Mouse (Mus musculus): ENCODE measurements around the gene Zfp706. TPM values are rescaled to one million over a fixed set of nuclear protein-coding genes. Genes with fewer than 3 reads are reported as not detected.

Gene Zfp706
- polyA plus RNA-seq, 1 experiment from 2014 or later, result 182 TPM

DNA sequence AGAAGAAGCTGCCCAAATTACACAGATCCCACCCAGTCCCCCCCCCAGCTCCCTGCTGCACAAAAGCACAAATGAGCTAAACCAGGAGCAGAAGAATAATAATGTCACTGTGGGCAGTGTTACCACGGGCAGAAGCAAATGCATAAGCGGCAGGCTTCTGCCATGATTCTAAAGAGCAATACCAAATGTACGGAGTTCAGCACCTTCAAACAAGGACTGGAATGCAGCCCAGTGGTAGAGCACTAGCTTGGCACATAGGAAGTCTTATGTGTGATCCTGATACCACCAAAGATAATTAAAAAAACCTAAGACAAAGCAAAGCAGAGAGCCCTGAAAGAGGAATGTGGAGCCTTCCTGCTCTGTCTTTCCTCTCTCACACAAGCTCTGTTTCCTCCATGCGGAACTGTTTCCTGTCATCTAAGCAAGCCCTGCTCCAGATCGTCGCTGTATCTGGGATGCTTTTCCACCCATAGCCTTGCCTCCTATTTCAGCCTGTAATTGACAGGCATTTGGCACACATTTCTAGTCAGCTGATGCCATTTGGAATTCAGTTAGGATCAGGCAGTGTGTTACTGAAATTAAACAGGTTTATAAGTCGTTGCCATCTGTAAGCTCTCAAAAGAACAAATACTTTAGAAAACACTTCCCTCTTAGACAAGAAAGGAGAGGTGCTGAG is 29.0 kb upstream of the Zfp706 start:
- H3K4me1 ChIP-seq (replicated peaks), result no peaks in the 10 kb centered on the region
- no peak overlapping the region for H3K4me3 ChIP-seq (replicated peaks)
- no peak for ATAC-seq (ENCODE audit: insufficient read depth)
- no peaks in the 10 kb centered on the region for H3K36me3 ChIP-seq (replicated peaks)
- H3K4me2 ChIP-seq, result no peak overlapping the region
- H3K9ac ChIP-seq, result no peak overlapping the region
- 47% methylated on average over 7 of the region's 7 CpGs for WGBS (ENCODE audit: insufficient replicate concordance)
- no peaks in the 10 kb centered on the region for H3K27me3 ChIP-seq
- no peak overlapping the region for H3K27ac ChIP-seq (replicated peaks)
- no peaks in the 10 kb centered on the region for H3K9me3 ChIP-seq (replicated peaks)

- WGBS (ENCODE audit: insufficient replicate concordance), result 46% methylated on average over 2 of the region's 2 CpGs
- Histone ChIP-seq H3K4me2 (no peak overlapping the region), H3K9me3 (replicated peaks) (no peaks in the 10 kb centered on the region), H3K27me3 (no peaks in the 10 kb centered on the region), H3K4me1 (replicated peaks) (no peaks in the 10 kb centered on the region), H3K4me3 (replicated peaks) (no peak overlapping the region), H3K9ac (no peak overlapping the region), H3K27ac (replicated peaks) (no peak overlapping the region), H3K36me3 (replicated peaks) (no peaks in the 10 kb centered on the region)
- no peak for ATAC-seq (ENCODE audit: insufficient read depth)
These were observed 26.6 kb upstream of the Zfp706 start for GRCm38 (mm10) chr15:37034155-37034554.

DNA sequence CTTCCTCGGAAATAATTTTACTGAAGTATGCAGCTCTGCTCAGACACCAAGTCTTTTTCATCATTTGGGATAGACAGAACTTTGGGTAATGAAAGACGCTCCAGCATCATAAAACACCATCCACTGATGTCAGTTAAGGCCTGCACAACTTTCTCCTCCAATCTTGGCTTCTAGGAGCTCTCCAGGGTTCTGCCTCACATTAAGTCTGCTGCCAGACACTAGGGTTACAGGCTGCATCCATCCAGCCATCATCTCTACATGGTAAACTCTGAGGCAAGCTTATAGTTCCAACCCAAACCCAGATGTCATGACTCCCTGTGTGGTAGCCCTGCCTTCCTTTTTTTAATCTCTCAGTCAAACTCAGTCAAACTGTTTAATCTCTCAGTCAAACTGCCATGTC is 25.9 kb upstream of the Zfp706 start:
- Histone ChIP-seq H3K4me3 (replicated peaks) (no peak overlapping the region), H3K9ac (no peak overlapping the region), H3K27me3 (no peaks in the 10 kb centered on the region), H3K4me1 (replicated peaks) (no peaks in the 10 kb centered on the region), H3K36me3 (replicated peaks) (no peaks in the 10 kb centered on the region), H3K9me3 (replicated peaks) (no peaks in the 10 kb centered on the region), H3K27ac (replicated peaks) (no peak overlapping the region), H3K4me2 (no peak overlapping the region)
- WGBS (ENCODE audit: insufficient replicate concordance), result 62% methylated on average over 2 of the region's 2 CpGs
- no peak for ATAC-seq (ENCODE audit: insufficient read depth)

- no peak overlapping the region for H3K27ac ChIP-seq (replicated peaks)
These were observed 24.0 kb upstream of the Zfp706 start for GRCm38 (mm10) chr15:37031334-37032150.

DNA sequence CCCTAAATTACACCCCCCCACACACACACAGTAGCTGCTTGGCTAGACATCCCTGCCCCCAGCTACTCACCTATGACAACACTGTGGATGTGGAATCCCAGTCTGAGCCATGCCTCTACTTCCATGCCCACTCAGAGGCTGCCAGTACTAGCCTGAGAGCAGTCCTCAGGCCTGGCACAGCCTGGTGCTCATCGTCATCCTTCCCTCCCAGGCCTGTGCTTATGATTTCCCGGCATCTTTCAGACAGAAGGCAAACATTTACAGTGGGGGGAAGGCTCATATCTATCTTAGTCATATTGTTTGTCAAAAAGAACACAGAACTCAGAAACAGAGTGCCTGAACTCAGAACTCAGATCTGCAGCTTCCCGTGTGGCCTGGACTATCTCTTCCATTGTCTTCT is 23.4 kb upstream of the Zfp706 start:
- WGBS (ENCODE audit: insufficient replicate concordance), result 63% methylated on average over 3 of the region's 3 CpGs
- Histone ChIP-seq H3K4me3 (replicated peaks) (no peak overlapping the region), H3K4me2 (no peak overlapping the region), H3K27me3 (no peaks in the 10 kb centered on the region), H3K36me3 (replicated peaks) (no peaks in the 10 kb centered on the region), H3K9me3 (replicated peaks) (no peaks in the 10 kb centered on the region), H3K27ac (replicated peaks) (no peak overlapping the region), H3K4me1 (replicated peaks) (no peaks in the 10 kb centered on the region), H3K9ac (no peak overlapping the region)
- ATAC-seq (ENCODE audit: insufficient read depth), result no peak

More at GRCm38 (mm10) chr15:37031334-37032150, 24.0 kb upstream of the Zfp706 start:
- H3K4me1 ChIP-seq (replicated peaks), result no peaks in the 10 kb centered on the region
- H3K27me3 ChIP-seq, result no peaks in the 10 kb centered on the region
- no peak overlapping the region for H3K9ac ChIP-seq
- WGBS (ENCODE audit: insufficient replicate concordance), result 32% methylated on average over 6 of the region's 6 CpGs
- H3K36me3 ChIP-seq (replicated peaks), result no peaks in the 10 kb centered on the region
- no peaks in the 10 kb centered on the region for H3K9me3 ChIP-seq (replicated peaks)
- no peak for ATAC-seq (ENCODE audit: insufficient read depth)
- no peak overlapping the region for H3K4me3 ChIP-seq (replicated peaks)
- no peak overlapping the region for H3K4me2 ChIP-seq

DNA sequence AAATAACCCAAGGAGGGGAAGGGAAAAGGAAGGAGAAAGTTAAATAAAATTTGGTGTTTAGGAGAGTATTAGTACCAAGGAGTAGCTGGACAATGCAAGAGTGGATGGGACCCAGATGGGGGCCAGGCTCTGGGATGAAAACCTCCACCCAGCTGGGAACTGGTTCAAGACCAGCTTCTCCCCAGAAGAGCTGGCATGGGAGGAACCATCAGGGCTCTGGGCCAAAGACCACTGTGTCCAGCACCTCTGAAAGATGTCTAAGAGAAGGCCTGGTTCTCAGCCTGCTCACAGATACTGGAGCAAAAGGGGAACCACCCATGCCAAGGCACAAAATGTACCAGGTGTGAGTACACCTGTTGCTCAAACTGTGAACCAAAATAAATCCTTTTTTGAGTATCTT is 20.4 kb upstream of the Zfp706 start:
- H3K9me3 ChIP-seq (replicated peaks), result no peaks in the 10 kb centered on the region
- no peaks in the 10 kb centered on the region for H3K4me1 ChIP-seq (replicated peaks)
- H3K4me2 ChIP-seq, result no peak overlapping the region
- H3K27me3 ChIP-seq, result no peaks in the 10 kb centered on the region
- H3K27ac ChIP-seq (replicated peaks), result no peak overlapping the region
- ATAC-seq (ENCODE audit: insufficient read depth), result no peak
- no peaks in the 10 kb centered on the region for H3K36me3 ChIP-seq (replicated peaks)
- no peak overlapping the region for H3K4me3 ChIP-seq (replicated peaks)
- no peak overlapping the region for H3K9ac ChIP-seq

DNA sequence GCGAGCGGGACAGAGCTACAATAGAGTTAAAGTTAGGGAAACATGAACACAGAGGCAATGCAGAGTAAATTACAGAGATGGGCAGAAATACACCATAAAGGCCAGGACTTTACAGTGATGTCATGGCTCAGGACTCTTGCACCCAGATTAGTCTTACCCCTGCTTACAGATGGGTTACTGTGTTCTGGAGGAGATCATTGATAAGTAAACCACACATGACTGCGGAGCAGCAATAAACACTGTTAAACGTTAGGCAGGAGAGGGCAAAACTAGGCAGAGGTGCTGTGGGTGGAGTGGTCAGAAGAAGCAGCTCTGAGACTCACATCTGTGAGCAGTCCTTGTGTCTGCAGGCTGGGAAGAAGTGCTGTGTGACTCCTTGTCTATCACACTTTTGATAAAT is 18.9 kb upstream of the Zfp706 start:
- H3K9me3 ChIP-seq (replicated peaks), result no peaks in the 10 kb centered on the region
- no peak overlapping the region for H3K9ac ChIP-seq
- H3K27me3 ChIP-seq, result no peaks in the 10 kb centered on the region
- no peaks in the 10 kb centered on the region for H3K36me3 ChIP-seq (replicated peaks)
- no peaks in the 10 kb centered on the region for H3K4me1 ChIP-seq (replicated peaks)
- WGBS (ENCODE audit: insufficient replicate concordance), result 40% methylated on average over 4 of the region's 4 CpGs
- no peak overlapping the region for H3K4me3 ChIP-seq (replicated peaks)
- no peak for ATAC-seq (ENCODE audit: insufficient read depth)
- H3K4me2 ChIP-seq, result no peak overlapping the region
- no peak overlapping the region for H3K27ac ChIP-seq (replicated peaks)

DNA sequence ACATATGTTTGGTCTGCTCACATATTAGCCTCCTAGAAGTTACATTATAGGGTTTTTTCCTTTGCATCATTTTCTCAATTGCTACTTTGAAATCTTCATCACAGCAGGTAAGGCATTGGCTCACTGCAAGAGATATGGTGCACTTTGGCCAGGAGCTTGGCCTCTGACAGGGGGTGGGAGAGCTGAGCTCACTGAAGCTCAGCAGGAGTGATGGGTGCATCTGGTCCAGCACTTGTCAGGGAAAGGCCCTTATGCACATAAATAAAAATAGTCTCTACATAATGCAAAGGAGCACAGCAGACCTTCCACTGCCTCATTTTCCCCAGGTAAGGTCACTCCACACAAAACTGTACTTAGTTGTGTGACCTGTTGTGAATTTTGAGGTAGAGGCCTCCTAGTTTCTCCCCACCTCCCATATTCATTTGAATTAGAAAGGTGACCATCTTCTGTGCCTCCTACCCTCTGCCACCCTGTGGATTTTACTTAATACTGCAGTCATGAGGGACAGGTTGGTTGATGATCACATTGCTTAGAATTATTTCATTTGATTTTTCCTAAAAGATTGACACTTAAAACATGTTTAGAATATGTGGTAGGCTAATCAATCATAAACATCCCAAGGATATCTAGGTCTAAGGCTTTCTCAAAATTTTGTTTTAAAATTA is 13.1 kb upstream of the Zfp706 start:
- Histone ChIP-seq H3K9ac (no peak overlapping the region), H3K4me3 (replicated peaks) (no peak overlapping the region), H3K27ac (replicated peaks) (no peak overlapping the region), H3K27me3 (no peaks in the 10 kb centered on the region), H3K4me2 (no peak overlapping the region), H3K9me3 (replicated peaks) (no peaks in the 10 kb centered on the region), H3K36me3 (replicated peaks) (no peaks in the 10 kb centered on the region), H3K4me1 (replicated peaks) (no peaks in the 10 kb centered on the region)
- no peak for ATAC-seq (ENCODE audit: insufficient read depth)

DNA sequence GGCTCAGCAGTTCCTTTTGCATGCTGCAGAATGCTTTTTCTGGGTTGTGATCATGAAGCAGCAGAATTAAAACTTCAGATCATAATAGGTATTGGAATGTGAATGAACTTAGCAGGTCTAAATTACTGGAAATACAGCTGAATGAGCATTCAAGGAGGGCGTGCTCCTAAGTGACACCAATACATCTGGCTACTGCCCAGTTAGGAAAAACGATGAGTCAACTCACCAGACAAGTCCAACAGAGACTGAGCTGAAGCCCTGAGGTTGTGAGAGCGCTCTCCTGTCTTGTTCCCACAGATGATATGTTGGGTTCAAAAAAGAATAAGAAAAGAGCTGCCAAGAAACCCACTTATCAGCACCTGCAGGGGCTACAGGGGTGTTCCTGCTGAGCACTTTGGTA is 11.9 kb upstream of the Zfp706 start:
- H3K4me3 ChIP-seq (replicated peaks), result no peak overlapping the region
- ATAC-seq (ENCODE audit: insufficient read depth), result no peak
- no peaks in the 10 kb centered on the region for H3K36me3 ChIP-seq (replicated peaks)
- H3K9ac ChIP-seq, result no peak overlapping the region
- WGBS (ENCODE audit: insufficient replicate concordance), result 68% methylated on average over 3 of the region's 3 CpGs
- H3K27me3 ChIP-seq, result no peaks in the 10 kb centered on the region
- no peaks in the 10 kb centered on the region for H3K9me3 ChIP-seq (replicated peaks)
- no peaks in the 10 kb centered on the region for H3K4me1 ChIP-seq (replicated peaks)
- no peak overlapping the region for H3K4me2 ChIP-seq
- H3K27ac ChIP-seq (replicated peaks), result no peak overlapping the region

GRCm38 (mm10) chr15:37011897-37012296 is 4.3 kb upstream of the Zfp706 start:
- Histone ChIP-seq H3K9ac (no peak overlapping the region), H3K27ac (replicated peaks) (no peak overlapping the region), H3K4me2 (no peak overlapping the region), H3K9me3 (replicated peaks) (no peaks in the 10 kb centered on the region), H3K4me1 (replicated peaks) (peaks cover 6% of the 10 kb centered on the region), H3K36me3 (replicated peaks) (no peaks in the 10 kb centered on the region), H3K4me3 (replicated peaks) (no peak overlapping the region), H3K27me3 (no peaks in the 10 kb centered on the region)
- ATAC-seq (ENCODE audit: insufficient read depth), result no peak
- 56% methylated on average over 7 of the region's 7 CpGs for WGBS (ENCODE audit: insufficient replicate concordance)

GRCm38 (mm10) chr15:37011316-37011715 is 3.7 kb upstream of the Zfp706 start:
- 61% methylated on average over 3 of the region's 3 CpGs for WGBS (ENCODE audit: insufficient replicate concordance)
- no peaks in the 10 kb centered on the region for H3K27me3 ChIP-seq
- no peaks in the 10 kb centered on the region for H3K36me3 ChIP-seq (replicated peaks)
- no peak overlapping the region for H3K27ac ChIP-seq (replicated peaks)
- H3K9ac ChIP-seq, result no peak overlapping the region
- H3K4me2 ChIP-seq, result no peak overlapping the region
- peaks cover 8% of the 10 kb centered on the region for H3K4me1 ChIP-seq (replicated peaks)
- no peak for ATAC-seq (ENCODE audit: insufficient read depth)
- H3K9me3 ChIP-seq (replicated peaks), result no peaks in the 10 kb centered on the region
- no peak overlapping the region for H3K4me3 ChIP-seq (replicated peaks)

Measured in liver, embryonic 15.5 days (tissue).